Mouse (Mus musculus) hindbrain, embryonic 11.5 days (tissue): Measurements from ENCODE around the gene Vps13c. TPM values are rescaled to one million over a fixed set of nuclear protein-coding genes. Genes with fewer than 3 reads are reported as not detected.

Experiments used
- ATAC-seq: fragments of 200-750 bp; cut with Nextera tagmentation; 2 replicates; pipeline ENCODE4 v1.8.0; 2017; ENCODE audit warnings: mild to moderate bottlenecking, moderate TSS enrichment, moderate library complexity; ENCODE audit not compliant: low FRiP score
- DNase-seq: peaks from one replicate; pipeline ENCODE4 v3.0.0-alpha.2; 2015; ENCODE audit warnings: low spot score
- H3K27ac ChIP-seq: fragments of 300-500 bp; sonication (generic); 2 replicates; pipeline ENCODE4 v1.5.1; 2014; ENCODE audit warnings: mild to moderate bottlenecking, low read depth, low read length
- H3K27me3 ChIP-seq: fragments of 300-500 bp; sonication (generic); 2 replicates; pipeline ENCODE4 v1.6.1; 2014; ENCODE audit warnings: mild to moderate bottlenecking, low read length, moderate library complexity, mixed read lengths; ENCODE audit not compliant: control insufficient read depth, insufficient read depth
- H3K36me3 ChIP-seq: fragments of 300-500 bp; sonication (generic); 2 replicates; pipeline ENCODE4 v1.6.1; 2014; ENCODE audit warnings: mild to moderate bottlenecking, low read length, moderate library complexity, mixed read lengths; ENCODE audit not compliant: control insufficient read depth, insufficient read depth
- H3K4me1 ChIP-seq: fragments of 300-500 bp; sonication (generic); replicated peaks from 2 replicates; pipeline ENCODE4 v1.6.1; 2014; ENCODE audit warnings: low read length, mixed read lengths; ENCODE audit not compliant: control insufficient read depth, insufficient read depth
- H3K4me2 ChIP-seq: fragments of 300-500 bp; sonication (generic); replicated peaks from 2 replicates; pipeline ENCODE4 v1.6.1; 2014; ENCODE audit warnings: mild to moderate bottlenecking, low read depth, low read length
- H3K4me3 ChIP-seq: fragments of 300-500 bp; sonication (generic); 2 replicates; pipeline ENCODE4 v1.5.1; 2014; ENCODE audit warnings: low read depth, low read length
- H3K9ac ChIP-seq: fragments of 300-500 bp; sonication (generic); 2 replicates; pipeline ENCODE4 v1.6.1; 2014; ENCODE audit warnings: low read depth, low read length
- H3K9me3 ChIP-seq: fragments of 300-500 bp; sonication (generic); 2 replicates; pipeline ENCODE4 v1.6.1; 2016; ENCODE audit warnings: low read length; ENCODE audit not compliant: control insufficient read depth
- WGBS: fragments of 180-500 bp; shearing (Covaris S2); extraction: QIAGEN DNeasy Blood & Tissue Kit; methylation state at CpG from one replicate; pipeline ENCODE4 v1.1.7; 2014; 5-methylcytosine and 5-hydroxymethylcytosine counted together
- polyA plus RNA-seq: library from polyadenylated mRNA; unstranded; fragments of >200 nt; fragmentation: Nextera tagmentation; extraction: Ambion mirVana; gene quantifications from 2 replicates; pipeline ENCODE4 v1.2.1, GENCODE M21; 2014

The Vps13c gene
- polyA plus RNA-seq, 1 experiment from 2014 or later, result 14.7 TPM

- Histone ChIP-seq H3K9me3 (no peaks in the 10 kb centered on the region), H3K27me3 (no peaks in the 10 kb centered on the region), H3K4me3 (no peak overlapping the region), H3K36me3 (no peaks in the 10 kb centered on the region), H3K27ac (no peak overlapping the region), H3K9ac (no peak overlapping the region), H3K4me2 (no peak overlapping the region), H3K4me1 (no peaks in the 10 kb centered on the region)
- ATAC-seq (no peak), DNase-seq (no peak)
- 90% methylated on average over 5 of the region's 5 CpGs for WGBS
These were observed 23.1 kb downstream of the Vps13c start for GRCm38 (mm10) chr9:67863332-67863731.

GRCm38 (mm10) chr9:67864011-67864410, 23.8 kb downstream of the Vps13c start:
- Histone ChIP-seq H3K9me3 (no peaks in the 10 kb centered on the region), H3K27ac (no peak overlapping the region), H3K27me3 (no peaks in the 10 kb centered on the region), H3K9ac (no peak overlapping the region), H3K4me2 (no peak overlapping the region), H3K4me1 (no peaks in the 10 kb centered on the region), H3K4me3 (no peak overlapping the region), H3K36me3 (no peaks in the 10 kb centered on the region)
- DNase-seq (no peak), ATAC-seq (no peak)
- 33% methylated on average over 4 of the region's 4 CpGs for WGBS

- Histone ChIP-seq H3K27ac (no peak overlapping the region), H3K4me3 (no peak overlapping the region), H3K9ac (no peak overlapping the region), H3K36me3 (no peaks in the 10 kb centered on the region), H3K4me2 (no peak overlapping the region), H3K9me3 (no peaks in the 10 kb centered on the region), H3K4me1 (no peaks in the 10 kb centered on the region), H3K27me3 (no peaks in the 10 kb centered on the region)
- 67% methylated on average over 7 of the region's 7 CpGs for WGBS
- no peak for ATAC-seq
- DNase-seq, result no peak
These were observed 25.2 kb downstream of the Vps13c start for GRCm38 (mm10) chr9:67865411-67865810.

- ATAC-seq (no peak), DNase-seq (no peak)
- no peaks in the 10 kb centered on the region for H3K9me3 ChIP-seq
- no peaks in the 10 kb centered on the region for H3K27me3 ChIP-seq
- no peak overlapping the region for H3K27ac ChIP-seq
- no peaks in the 10 kb centered on the region for H3K36me3 ChIP-seq
- no peak overlapping the region for H3K4me3 ChIP-seq
- WGBS, result 82% methylated on average over 6 of the region's 6 CpGs
- H3K4me1 ChIP-seq, result no peaks in the 10 kb centered on the region
- H3K4me2 ChIP-seq, result no peak overlapping the region
- no peak overlapping the region for H3K9ac ChIP-seq
These were observed 27.2 kb downstream of the Vps13c start for GRCm38 (mm10) chr9:67867411-67867810.

GRCm38 (mm10) chr9:67869691-67870450, 29.7 kb downstream of the Vps13c start:
- Histone ChIP-seq H3K4me2 (no peak overlapping the region), H3K9me3 (no peaks in the 10 kb centered on the region), H3K4me3 (no peak overlapping the region), H3K36me3 (no peaks in the 10 kb centered on the region), H3K9ac (no peak overlapping the region), H3K27me3 (no peaks in the 10 kb centered on the region), H3K27ac (no peak overlapping the region), H3K4me1 (no peaks in the 10 kb centered on the region)
- ATAC-seq (no peak), DNase-seq (no peak)
- 90% methylated on average over 16 of the region's 16 CpGs for WGBS

- WGBS, result 76% methylated on average over 7 of the region's 7 CpGs
- no peak for ATAC-seq
- no peak overlapping the region for H3K4me2 ChIP-seq
These were observed 34.5 kb downstream of the Vps13c start for GRCm38 (mm10) chr9:67874522-67875222.

GRCm38 (mm10) chr9:67875337-67875736, 35.1 kb downstream of the Vps13c start:
- Histone ChIP-seq H3K4me1 (no peaks in the 10 kb centered on the region), H3K36me3 (no peaks in the 10 kb centered on the region), H3K9me3 (no peaks in the 10 kb centered on the region), H3K27ac (no peak overlapping the region), H3K27me3 (no peaks in the 10 kb centered on the region), H3K9ac (no peak overlapping the region), H3K4me3 (no peak overlapping the region), H3K4me2 (no peak overlapping the region)
- ATAC-seq (no peak), DNase-seq (peak; percentile 26)
- 55% methylated on average over 2 of the region's 2 CpGs for WGBS

More at GRCm38 (mm10) chr9:67874522-67875222, 34.5 kb downstream of the Vps13c start:
- no peaks in the 10 kb centered on the region for H3K27me3 ChIP-seq
- no peaks in the 10 kb centered on the region for H3K4me1 ChIP-seq
- no peak overlapping the region for H3K9ac ChIP-seq
- no peaks in the 10 kb centered on the region for H3K9me3 ChIP-seq
- no peak overlapping the region for H3K27ac ChIP-seq
- no peaks in the 10 kb centered on the region for H3K36me3 ChIP-seq
- H3K4me3 ChIP-seq, result no peak overlapping the region
- DNase-seq, result no peak

- Histone ChIP-seq H3K4me1 (no peaks in the 10 kb centered on the region), H3K9ac (no peak overlapping the region), H3K27ac (no peak overlapping the region), H3K36me3 (no peaks in the 10 kb centered on the region), H3K9me3 (no peaks in the 10 kb centered on the region), H3K4me2 (no peak overlapping the region), H3K4me3 (no peak overlapping the region), H3K27me3 (no peaks in the 10 kb centered on the region)
- ATAC-seq (no peak), DNase-seq (no peak)
- 83% methylated on average over 14 of the region's 14 CpGs for WGBS
These were observed 37.0 kb downstream of the Vps13c start for GRCm38 (mm10) chr9:67877081-67877718.
